10 mouse cellular contexts compared by ENCODE assay signal in genomic region chr6:81611980-81612379, GRCm38 (mm10).
"Had no signal": no experiment of that assay in that cellular context is flagged by ENCODE, and none has a peak within 500 bp of the region (broad histone marks: within the 10 kb centered on the region; RNA-seq: fewer than 3 reads in every experiment).

No protein-coding gene starts in this region.

- H3K27me3 ChIP-seq: liver, embryonic 13.5 days had no signal

- ATAC-seq: intestine, postnatal 0 days had no signal

- H3K36me3 ChIP-seq: liver, embryonic 13.5 days had no signal

- H3K4me3 ChIP-seq: left cerebral cortex, adult 2 months; liver, embryonic 13.5 days had no signal

- H3K9ac ChIP-seq: liver, embryonic 13.5 days had no signal

- H3K4me1 ChIP-seq: liver, embryonic 13.5 days had no signal

- H3K27ac ChIP-seq: left cerebral cortex, adult 2 months; liver, embryonic 13.5 days; macrophage had no signal

- H3K4me2 ChIP-seq: liver, embryonic 13.5 days had no signal

- DNase-seq: layer of hippocampus, postnatal 36 days; liver, embryonic 13.5 days; lung, adult 2 months; lung, postnatal 10 days; midbrain, embryonic 14.5 days; thymus, adult 18-20 months; thymus, postnatal 36 days had no signal

- H3K9me3 ChIP-seq: liver, embryonic 13.5 days had no signal
